Mouse (Mus musculus): ENCODE measurements around the gene Gucy2c.

DNA sequence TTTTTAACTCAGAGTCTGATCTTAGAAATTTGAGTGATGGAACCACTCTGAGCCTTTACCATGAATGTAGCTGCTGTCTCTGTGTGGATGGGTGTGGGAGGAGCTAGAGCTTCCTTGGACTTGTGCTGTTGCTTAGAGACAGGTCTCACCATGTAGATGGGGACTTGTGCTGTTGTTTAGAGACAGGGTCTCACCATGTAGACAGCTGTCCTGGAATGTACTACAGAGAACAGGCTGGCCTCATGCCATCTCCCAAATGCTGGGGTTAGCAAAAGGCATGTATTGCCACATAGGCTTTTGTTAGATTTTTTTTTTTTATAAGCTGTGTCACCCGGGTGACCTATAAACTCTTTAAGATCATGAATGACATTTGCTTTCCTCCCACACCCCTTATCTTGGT is 17.7 kb downstream of the Gucy2c start:
- no peak for TF ChIP-seq MAFK (IDR thresholded peaks at IDR 0.05; ENCODE audit: borderline replicate concordance, low read depth, low read length)
- no peak for TF ChIP-seq CTCF (IDR thresholded peaks at IDR 0.05 in 2 of 3, conservative IDR thresholded peaks at IDR 0.05 in 1 of 3; ENCODE audit: control insufficient read depth in 1 of 3, insufficient read depth in 1 of 3, low read depth in 2 of 3, low read length in 3 of 3, poor library complexity in 1 of 3, severe bottlenecking in 1 of 3)
- no peak for TF ChIP-seq JUND (IDR thresholded peaks at IDR 0.05; ENCODE audit: low read depth, low read length)
- no peak for TF ChIP-seq GATA1 (IDR thresholded peaks at IDR 0.05; ENCODE audit: low read depth, low read length)

All from MEL (cell line).